Mouse (Mus musculus) heart, adult 2 months (tissue): ENCODE data around the gene Thrsp. TPM values are rescaled to one million over a fixed set of nuclear protein-coding genes. Genes with fewer than 3 reads are reported as not detected.

Experiments used
- DNase-seq, 2 experiments: peaks; one replicate each; pipeline ENCODE4 v3.0.0; 2021
- H3K27ac ChIP-seq: fragments of 200-600 bp; 2 replicates; pipeline ENCODE4 v1.8.1; 2022
- H3K27me3 ChIP-seq: fragments of 200-500 bp; 2 replicates; pipeline ENCODE4 v1.6.1; 2012; ENCODE audit warnings: mild to moderate bottlenecking, low read length, inconsistent platforms, mixed read lengths; ENCODE audit not compliant: control insufficient read depth, insufficient read depth
- H3K36me3 ChIP-seq: fragments of 200-500 bp; 2 replicates; pipeline ENCODE4 v1.6.1; 2012; ENCODE audit warnings: low read length, inconsistent platforms; ENCODE audit not compliant: control insufficient read depth, insufficient read depth
- H3K4me1 ChIP-seq: fragments of 200-500 bp; 2 replicates; pipeline ENCODE4 v1.6.1; 2011; ENCODE audit warnings: low read length; ENCODE audit not compliant: control insufficient read depth, insufficient read depth
- H3K4me3 ChIP-seq: fragments of 200-600 bp; 2 replicates; pipeline ENCODE4 v1.8.1; 2022
- H3K79me2 ChIP-seq: fragments of 200-500 bp; replicated peaks from 2 replicates; pipeline ENCODE4 v1.6.1; 2012; ENCODE audit warnings: mild to moderate bottlenecking, inconsistent platforms, low read length, moderate library complexity, mixed read lengths; ENCODE audit not compliant: control insufficient read depth, insufficient read depth
- H3K9ac ChIP-seq: fragments of 200-500 bp; 2 replicates; pipeline ENCODE4 v1.6.1; 2012; ENCODE audit warnings: low read depth, mild to moderate bottlenecking, control low read depth, inconsistent platforms, low read length, mixed read lengths
- CTCF ChIP-seq: fragments of 200-600 bp; IDR thresholded peaks from 2 replicates; pipeline ENCODE4 v1.8.1; 2022; ENCODE audit warnings: antibody characterized with exemption, mild to moderate bottlenecking, moderate library complexity
- EP300 ChIP-seq: fragments of 200-500 bp; IDR thresholded peaks from 2 replicates; pipeline ENCODE4 v1.6.1; 2011; ENCODE audit warnings: low read depth, low read length, control low read depth; ENCODE audit not compliant: insufficient read depth
- POLR2A ChIP-seq: fragments of 200-500 bp; IDR thresholded peaks from 2 replicates; pipeline ENCODE4 v1.6.1; 2011; ENCODE audit warnings: mild to moderate bottlenecking, low read depth, low read length, control low read depth; ENCODE audit not compliant: insufficient read depth
- WGBS: fragments of 180-500 bp; shearing (Covaris S2); methylation state at CpG from one replicate; pipeline ENCODE4 v1.1.7; 2018; 5-methylcytosine and 5-hydroxymethylcytosine counted together
- intact Hi-C: fragments of 180-260 bp; cut with DNase I; formaldehyde crosslinking; loops from one replicate; pipeline ENCODE4 v1.15.1; 2025
- polyA plus RNA-seq: library from polyadenylated mRNA; depleted of rRNA; stranded (reverse); fragments of >200 nt; gene quantifications from 2 replicates; pipeline ENCODE4 v1.2.3, GENCODE M21; 2012
- total RNA-seq, 2 experiments: library from RNA; stranded (reverse); gene quantifications; 2 replicates each; pipeline ENCODE4 v1.2.3; 2021

Thrsp gene
- total and polyA plus RNA-seq, 3 experiments, result 68.6 to 171 (median 77.2) TPM

DNA sequence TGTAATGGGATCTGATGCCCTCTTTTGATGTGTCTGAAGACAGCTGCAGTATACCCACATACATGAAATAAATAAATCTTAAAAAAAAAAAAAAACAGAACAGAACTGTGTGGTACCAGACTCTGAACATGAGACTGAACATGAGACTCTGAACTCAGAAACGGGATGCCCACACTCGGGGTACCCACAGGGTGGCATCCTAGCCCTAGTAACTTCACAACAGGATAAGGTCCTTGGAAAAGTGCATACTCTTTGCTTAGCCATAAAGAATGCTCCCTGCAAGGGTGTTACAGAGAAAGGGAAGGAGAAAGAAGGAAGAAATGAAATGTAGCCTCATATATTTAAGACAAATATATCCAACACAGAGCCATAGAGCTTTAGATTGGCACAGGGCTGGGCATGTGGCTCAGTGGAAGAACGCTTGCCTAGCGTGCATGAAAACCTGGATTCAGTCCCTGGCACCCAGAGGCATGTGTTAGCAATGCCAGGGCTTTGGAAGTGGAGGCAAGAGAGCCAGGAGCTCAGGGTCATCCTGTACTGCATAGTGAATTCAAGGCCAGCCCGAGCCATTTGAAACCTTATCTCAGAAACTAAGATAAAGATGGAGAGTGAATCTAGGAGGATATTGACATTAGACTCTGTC lies 10.4 kb upstream of the Thrsp start:
- WGBS, result 54% methylated on average over 5 of the region's 5 CpGs
- TF ChIP-seq EP300 (no peak), CTCF (peak; percentile 47)
- Histone ChIP-seq H3K9ac (no peak overlapping the region), H3K27ac (no peak overlapping the region), H3K79me2 (no peaks in the 10 kb centered on the region), H3K36me3 (no peaks in the 10 kb centered on the region), H3K4me3 (no peak overlapping the region), H3K27me3 (no peaks in the 10 kb centered on the region), H3K4me1 (no peaks in the 10 kb centered on the region)
- intact Hi-C loops, result loop anchor here (2.0 to 5.0 kb wide), 2 partner anchors 53 to 99 kb away; partner anchors contain the start of gene Ints4
- DNase-seq, result peak in 1 of 2 experiments; percentile 63

DNA sequence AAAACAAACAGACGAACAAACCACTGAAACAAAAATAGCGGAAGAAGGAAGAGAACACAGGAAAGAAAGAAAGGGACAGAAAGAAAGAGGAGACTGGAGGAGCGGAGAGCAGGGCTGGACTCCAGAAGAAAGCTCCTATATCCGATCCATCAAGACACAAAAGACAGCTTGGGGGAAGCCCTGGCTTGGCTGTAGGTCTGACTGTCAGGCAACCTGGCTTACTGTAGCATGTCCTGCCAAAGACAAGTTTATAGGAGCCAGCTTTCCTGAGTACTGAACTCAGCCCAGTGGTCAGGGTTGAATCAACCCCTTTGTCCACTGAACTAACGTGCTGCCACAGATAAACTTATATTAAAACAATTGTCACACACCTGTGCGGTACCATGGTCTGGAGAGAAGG lies 9.8 kb upstream of the Thrsp start:
- WGBS, result 79% methylated on average over 6 of the region's 6 CpGs
- H3K4me1 ChIP-seq, result no peaks in the 10 kb centered on the region
- no peaks in the 10 kb centered on the region for H3K36me3 ChIP-seq
- H3K27me3 ChIP-seq, result no peaks in the 10 kb centered on the region
- TF ChIP-seq CTCF, result no peak
- no peak for TF ChIP-seq POLR2A
- TF ChIP-seq EP300, result no peak
- DNase-seq, result no peak
- H3K27ac ChIP-seq, result no peak overlapping the region
- intact Hi-C loops, result loop anchor here (2.0 to 5.0 kb wide), 2 partner anchors 54 to 100 kb away; partner anchors contain the start of gene Ints4
- H3K9ac ChIP-seq, result no peak overlapping the region
- H3K79me2 ChIP-seq, result no peaks in the 10 kb centered on the region
- H3K4me3 ChIP-seq, result no peak overlapping the region

DNA sequence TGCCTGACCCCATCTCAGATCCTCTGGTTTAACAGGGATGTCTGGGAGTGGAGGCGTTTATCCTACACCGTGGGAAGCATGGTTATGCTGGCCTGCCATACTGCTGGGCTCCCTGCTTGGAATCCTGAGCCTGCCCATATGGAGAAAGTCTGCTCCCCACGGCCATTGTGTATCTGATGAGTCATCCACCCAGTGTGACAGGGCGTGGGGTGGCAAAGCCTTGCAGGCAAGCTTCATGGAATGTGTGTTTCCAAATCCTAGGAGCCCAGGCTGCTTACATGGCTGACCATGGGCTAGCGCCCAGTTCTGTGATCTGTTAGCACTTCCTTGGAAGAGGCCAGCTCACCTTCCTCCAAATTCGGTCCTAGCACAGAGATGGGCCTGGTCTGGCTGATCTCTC lies 9.0 kb upstream of the Thrsp start:
- H3K27me3 ChIP-seq, result no peaks in the 10 kb centered on the region
- no peaks in the 10 kb centered on the region for H3K36me3 ChIP-seq
- H3K27ac ChIP-seq, result no peak overlapping the region
- H3K4me1 ChIP-seq, result no peaks in the 10 kb centered on the region
- intact Hi-C loops, result loop anchor here (2.0 to 5.0 kb wide), 2 partner anchors 54 to 101 kb away; partner anchors contain the start of gene Ints4
- TF ChIP-seq EP300 (no peak), POLR2A (no peak), CTCF (no peak)
- no peak overlapping the region for H3K9ac ChIP-seq
- H3K79me2 ChIP-seq, result no peaks in the 10 kb centered on the region
- WGBS, result 62% methylated on average over 6 of the region's 6 CpGs
- no peak overlapping the region for H3K4me3 ChIP-seq
- DNase-seq, result no peak

DNA sequence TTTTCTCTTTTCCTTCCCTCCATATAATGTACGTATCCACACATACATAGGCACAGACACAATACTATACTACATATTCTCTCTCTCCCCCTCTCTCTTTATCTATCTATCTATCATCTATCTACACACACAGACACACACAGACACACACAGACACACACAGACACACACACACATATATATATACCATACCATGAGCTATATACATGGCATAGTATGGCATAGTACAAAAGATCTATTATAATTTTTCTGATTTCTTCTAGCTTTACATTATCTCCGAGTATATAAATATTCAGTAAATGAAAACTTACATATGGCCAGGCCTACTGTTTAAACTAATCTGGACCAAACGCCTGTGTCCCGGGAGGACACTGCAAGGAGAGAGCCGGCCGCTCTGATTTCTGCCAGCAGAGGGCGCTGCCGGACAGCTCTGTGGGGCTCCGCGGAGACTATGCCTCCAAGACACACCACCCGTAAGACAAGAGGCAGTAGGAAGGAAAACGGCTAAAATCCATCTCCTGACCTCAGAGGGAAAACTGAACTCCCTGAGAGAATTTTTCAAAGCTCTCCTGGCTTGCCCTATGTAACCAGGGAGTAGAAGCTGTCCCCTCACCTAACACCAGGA lies 7.2 kb upstream of the Thrsp start:
- H3K79me2 ChIP-seq, result no peaks in the 10 kb centered on the region
- no peaks in the 10 kb centered on the region for H3K36me3 ChIP-seq
- no peak overlapping the region for H3K27ac ChIP-seq
- H3K27me3 ChIP-seq, result no peaks in the 10 kb centered on the region
- H3K4me1 ChIP-seq, result peaks cover 5% of the 10 kb centered on the region
- no peak for TF ChIP-seq POLR2A
- TF ChIP-seq EP300, result peak; percentile 45; the same call in 1 of the 2 replicates
- peak; percentile 98 for TF ChIP-seq CTCF
- H3K4me3 ChIP-seq, result no peak overlapping the region
- WGBS, result 8% methylated on average over 12 of the region's 12 CpGs
- intact Hi-C loops, result loop anchor here (1.0 to 5.0 kb wide), 4 partner anchors 52 to 254 kb away; partner anchors contain the start of gene Alg8
- DNase-seq, result peak; percentile 81 to 91
- H3K9ac ChIP-seq, result no peak overlapping the region

DNA sequence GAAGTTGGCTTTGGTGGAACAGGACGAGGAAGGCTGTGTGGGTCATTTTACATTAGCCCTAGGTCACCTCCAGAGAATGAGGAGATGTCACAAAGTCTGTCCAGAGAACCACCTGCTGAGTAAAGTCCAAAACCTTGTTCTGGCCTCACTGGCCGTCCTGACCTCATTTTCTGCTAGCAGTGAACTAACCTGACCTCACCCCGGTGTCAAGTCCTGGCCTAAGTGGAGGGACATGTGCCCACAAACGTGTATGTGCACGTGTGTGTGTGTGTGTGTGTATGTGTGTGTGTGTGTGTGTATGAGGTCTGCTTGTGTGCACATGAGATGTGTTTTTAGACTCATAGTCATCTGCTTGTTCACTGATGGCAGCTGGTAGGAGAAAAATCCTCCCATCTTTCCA lies 6.2 kb upstream of the Thrsp start:
- no peak for DNase-seq
- Histone ChIP-seq H3K4me1 (peaks cover 7% of the 10 kb centered on the region), H3K27ac (no peak overlapping the region), H3K4me3 (no peak overlapping the region), H3K36me3 (no peaks in the 10 kb centered on the region), H3K27me3 (no peaks in the 10 kb centered on the region), H3K9ac (no peak overlapping the region), H3K79me2 (no peaks in the 10 kb centered on the region)
- TF ChIP-seq EP300 (no peak), POLR2A (no peak), CTCF (no peak)
- intact Hi-C loops, result loop anchor here (1.0 to 5.0 kb wide), 3 partner anchors 51 to 255 kb away; partner anchors contain the start of gene Alg8
- 62% methylated on average over 5 of the region's 5 CpGs for WGBS

GRCm38 (mm10) chr7:97420958-97421651 lies 3.6 kb upstream of the Thrsp start:
- Histone ChIP-seq H3K27me3 (no peaks in the 10 kb centered on the region), H3K36me3 (no peaks in the 10 kb centered on the region), H3K4me1 (peaks cover 16% of the 10 kb centered on the region), H3K79me2 (no peaks in the 10 kb centered on the region), H3K9ac (no peak overlapping the region), H3K27ac (no peak overlapping the region), H3K4me3 (no peak overlapping the region)
- TF ChIP-seq CTCF, result no peak
- no peak for TF ChIP-seq POLR2A
- TF ChIP-seq EP300, result no peak
- intact Hi-C loops, result loop anchor here (5.0 kb wide), 1 partner anchor 49 kb away; the partner anchor contains the start of gene Alg8
- DNase-seq, result peak in 1 of 2 experiments; percentile 43
- WGBS, result 59% methylated on average over 8 of the region's 8 CpGs
